Mouse (Mus musculus) frontal cortex, adult (tissue): Measurements from ENCODE around the gene Trpm3.
"Not testable (repeated sequence)": the region's sequence is repeated elsewhere in the genome, so short reads cannot be mapped to it uniquely, and the experiment has no call there.

Source experiments
- ATAC-seq: cut with Nextera tagmentation; 2 replicates; pipeline ENCODE4 v1.9.2; 2017; ENCODE audit warnings: mild to moderate bottlenecking, moderate library complexity, mixed read lengths; ENCODE audit not compliant: low TSS enrichment

The Trpm3 gene

DNA sequence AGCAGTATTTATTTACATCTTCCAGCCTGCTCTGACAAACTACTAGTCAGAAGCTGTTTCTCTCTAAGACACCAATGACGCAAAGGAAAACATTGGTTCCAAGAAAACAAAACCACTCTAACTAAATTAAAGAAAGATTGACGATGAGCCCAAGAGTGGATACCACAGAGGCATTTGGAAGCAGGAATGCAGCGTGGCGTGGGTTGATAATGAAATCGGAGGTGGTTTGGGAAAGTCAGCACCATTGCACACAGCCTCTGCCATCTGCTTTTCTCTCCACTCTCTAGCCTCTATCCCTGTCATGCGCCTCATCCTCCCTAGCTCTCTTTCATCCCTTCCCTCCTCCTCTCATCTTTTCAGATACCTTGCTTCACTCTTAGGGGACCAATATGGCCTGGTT is 826.6 kb downstream of the Trpm3 start:
- peak; percentile 73 for ATAC-seq

DNA sequence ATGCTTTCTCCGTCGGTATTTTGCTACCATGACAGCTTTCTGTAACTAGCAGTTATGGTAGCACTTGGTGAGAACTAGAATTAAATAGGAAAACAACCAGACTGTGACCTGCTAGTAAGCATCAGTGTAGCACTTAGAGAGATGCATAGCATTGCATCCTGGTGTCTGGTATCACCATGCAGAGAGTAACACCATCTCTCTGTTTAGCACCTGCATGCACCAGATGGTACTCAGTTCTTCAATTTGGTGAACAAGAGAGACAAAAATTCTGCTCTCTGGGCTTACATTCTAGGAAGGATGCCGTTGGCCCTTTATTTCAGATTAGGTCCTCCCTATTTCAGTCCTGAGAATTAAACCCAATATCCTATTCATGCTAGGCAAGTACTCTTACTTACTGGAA is 834.4 kb downstream of the Trpm3 start:
- peak; percentile 81 for ATAC-seq

DNA sequence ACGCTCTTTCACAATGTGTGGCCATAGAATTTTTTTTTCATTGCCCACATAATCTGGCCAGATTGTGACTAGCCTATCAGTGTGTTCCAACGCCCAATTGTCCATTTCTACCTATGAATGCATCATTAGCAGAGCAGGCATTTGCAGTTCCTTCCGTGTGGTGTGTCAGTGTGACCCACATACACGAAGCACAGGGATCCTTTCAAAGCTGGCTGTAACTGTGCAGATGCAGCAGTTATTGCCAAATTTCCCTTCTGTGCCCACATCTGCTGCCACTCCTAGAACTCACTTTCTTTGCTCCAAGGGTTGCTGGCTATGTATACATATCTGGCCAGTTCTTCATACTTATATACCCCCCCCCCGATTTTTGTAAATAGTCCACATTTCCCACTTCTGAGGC is 834.9 kb downstream of the Trpm3 start:
- ATAC-seq: peak; percentile 43; the same call in 1 of the 2 replicates

DNA sequence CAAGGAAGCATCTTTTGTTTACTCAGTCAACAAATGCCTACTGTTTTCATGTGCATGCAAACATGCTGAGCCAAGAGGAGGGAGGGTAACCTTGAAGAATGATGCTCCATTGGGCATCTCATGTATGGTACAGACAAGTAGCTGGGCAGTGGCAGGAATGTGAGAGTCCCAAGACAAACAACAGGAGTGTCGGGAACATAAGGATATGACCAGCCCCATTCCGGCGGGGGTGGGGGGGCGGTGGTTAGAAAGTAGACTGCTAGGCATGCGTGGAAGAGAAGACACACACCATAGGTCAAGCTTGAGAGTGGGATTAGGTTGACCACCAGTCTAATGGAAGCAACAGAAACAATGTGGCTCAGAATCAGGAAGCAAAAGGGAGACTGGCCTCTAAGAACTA is 837.0 kb downstream of the Trpm3 start:
- ATAC-seq: no peak

DNA sequence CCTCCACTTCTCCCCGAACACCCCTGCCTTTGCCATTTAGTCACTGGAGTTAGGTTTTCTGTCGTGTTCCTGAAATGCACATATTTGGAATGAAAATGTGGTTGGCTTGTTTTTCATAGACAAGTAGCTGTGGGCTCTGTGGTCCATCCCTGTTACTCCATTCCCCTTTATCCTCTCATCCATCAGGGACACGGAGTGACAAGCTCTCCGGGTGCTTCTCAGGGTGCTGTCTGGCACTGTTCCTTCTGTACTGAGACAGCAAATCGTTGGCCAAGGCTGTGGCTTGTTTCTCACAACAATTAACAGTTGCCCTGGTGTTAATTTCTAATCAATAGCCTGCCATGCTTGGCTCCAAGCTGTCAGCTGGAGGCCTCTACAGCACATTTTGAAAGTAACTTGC is 838.7 kb downstream of the Trpm3 start:
- no peak for ATAC-seq

DNA sequence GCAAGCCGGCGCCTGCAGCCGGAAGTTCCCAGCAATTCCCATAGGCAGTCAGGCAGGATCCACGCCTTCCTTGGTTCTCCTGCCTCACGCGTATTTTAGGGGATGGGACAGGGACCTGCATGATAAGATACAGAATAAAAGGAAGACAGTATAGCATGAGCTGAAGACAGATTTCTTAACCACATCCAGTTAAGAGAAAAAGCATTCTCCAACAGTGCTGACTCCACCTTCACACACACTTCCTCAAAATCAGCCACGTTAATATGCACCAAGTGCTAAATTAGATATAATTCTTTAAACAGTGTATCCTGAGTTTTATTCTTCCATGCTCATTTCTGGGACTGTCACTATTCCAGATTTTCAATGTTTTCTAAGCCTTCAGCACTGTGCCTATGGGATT is 839.9 kb downstream of the Trpm3 start:
- ATAC-seq: 0 out of 2 replicates have a peak, but pooled peaks have one; percentile 16

DNA sequence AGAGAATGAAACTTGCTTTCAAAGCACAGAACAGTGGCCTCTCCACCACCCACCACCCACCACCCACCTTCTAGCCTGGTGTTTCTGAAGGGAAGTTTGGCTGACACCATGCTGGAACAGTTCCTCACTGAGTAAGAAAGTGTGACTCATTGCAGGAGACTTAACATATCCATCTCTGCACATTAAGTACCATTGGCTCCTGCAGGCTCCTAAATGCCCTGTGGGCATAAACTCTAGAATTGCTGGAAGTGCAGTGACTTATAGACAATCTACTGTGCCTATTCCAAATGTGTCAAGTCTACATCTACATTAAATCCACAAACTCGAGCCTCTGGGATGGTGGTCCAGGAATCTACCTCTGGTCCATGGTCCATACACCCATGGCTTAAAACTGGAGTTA is 840.3 kb downstream of the Trpm3 start:
- ATAC-seq: peak; percentile 85

DNA sequence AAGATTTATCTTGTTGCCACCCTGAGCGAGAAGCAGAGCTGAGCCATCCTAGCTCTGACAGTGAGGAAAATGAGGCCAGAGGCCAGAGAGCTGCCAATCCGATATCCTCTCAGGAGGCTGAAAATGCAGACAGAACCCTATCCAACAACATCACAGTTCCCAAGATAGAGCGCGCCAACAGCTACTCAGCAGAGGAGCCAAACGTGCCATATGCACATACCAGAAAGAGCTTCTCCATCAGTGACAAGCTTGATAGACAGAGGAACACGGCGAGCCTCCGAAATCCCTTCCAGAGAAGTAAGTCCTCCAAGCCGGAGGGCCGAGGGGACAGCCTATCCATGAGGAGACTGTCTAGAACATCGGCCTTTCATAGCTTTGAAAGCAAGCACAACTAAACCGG is 849.1 kb downstream of the Trpm3 start:
- peak; percentile 76 for ATAC-seq

DNA sequence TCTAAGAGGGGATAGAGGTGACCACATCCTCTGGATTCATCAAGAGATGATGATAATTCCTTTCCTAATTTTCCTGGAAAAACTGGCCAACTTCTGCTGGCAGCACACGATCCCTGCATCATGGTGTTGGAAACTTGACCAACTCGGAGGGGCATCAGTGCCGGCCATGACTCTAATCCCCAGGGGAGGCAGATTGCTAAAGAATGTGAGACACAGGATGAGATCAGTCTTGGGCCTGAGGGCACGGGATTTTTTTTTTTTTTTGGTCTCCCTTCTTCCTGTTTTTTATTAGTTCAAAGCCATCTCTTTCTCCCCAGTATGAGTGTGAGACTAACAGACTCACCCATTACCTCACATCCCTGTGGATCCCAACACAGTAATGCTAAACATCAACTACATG is 855.1 kb downstream of the Trpm3 start:
- no peak for ATAC-seq

DNA sequence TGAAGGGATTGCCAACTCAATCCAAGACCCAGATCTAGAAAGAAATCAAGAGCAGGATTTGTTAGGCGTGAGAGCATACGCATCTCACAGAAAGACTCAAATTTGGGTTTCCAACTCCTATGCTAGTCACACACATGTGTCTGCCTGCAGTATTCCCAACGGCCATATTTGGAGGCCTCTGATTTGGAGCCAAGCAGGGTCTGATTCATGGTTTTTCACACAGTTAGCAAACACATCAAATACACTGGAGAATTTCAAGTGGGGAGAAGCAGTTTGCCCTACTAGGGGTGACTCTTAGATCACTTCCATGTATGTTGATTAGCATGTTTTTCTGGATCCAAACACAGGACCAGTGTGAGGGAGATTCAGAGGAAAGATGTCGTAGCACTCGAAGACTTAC is 855.7 kb downstream of the Trpm3 start:
- no peak for ATAC-seq

DNA sequence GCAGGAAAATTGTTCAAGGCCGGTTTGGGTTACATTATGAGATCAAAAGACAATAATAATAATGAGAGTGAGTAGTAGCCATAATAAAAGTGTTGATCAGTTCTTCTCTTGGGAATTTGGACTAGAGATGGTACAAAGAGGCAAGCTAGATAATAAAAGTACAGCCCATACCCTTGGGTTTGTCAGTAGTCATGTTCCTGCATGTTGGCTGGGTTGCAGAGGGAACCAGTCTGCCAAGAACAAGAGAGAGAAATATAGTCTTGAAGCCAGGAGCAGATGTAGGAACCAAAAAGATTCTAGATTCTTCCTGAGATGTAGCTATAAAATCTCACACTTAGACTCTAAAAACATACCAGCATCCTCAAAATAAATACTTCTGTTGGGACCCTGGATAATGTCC is 861.4 kb downstream of the Trpm3 start:
- peak; percentile 65 for ATAC-seq

DNA sequence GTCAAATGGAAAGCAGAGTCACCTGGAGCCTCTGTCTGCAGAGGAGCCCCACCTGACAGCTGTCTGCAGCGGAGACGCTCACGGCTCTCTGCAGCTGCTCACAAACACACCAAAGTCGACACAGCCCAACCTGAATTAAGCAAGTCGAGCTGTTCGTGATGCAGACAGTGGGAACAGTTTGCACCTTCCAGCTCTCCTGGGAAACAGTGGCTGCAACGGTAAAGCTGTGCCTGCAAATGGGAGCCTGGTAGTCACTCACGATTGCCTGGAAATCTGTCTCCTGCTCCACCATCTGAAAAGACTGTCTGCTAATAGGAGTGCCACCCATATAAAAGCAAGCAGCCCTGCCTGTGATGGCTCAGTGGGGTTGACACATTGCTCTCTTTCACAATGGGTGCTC is 865.0 kb downstream of the Trpm3 start:
- ATAC-seq: peak; percentile 77

DNA sequence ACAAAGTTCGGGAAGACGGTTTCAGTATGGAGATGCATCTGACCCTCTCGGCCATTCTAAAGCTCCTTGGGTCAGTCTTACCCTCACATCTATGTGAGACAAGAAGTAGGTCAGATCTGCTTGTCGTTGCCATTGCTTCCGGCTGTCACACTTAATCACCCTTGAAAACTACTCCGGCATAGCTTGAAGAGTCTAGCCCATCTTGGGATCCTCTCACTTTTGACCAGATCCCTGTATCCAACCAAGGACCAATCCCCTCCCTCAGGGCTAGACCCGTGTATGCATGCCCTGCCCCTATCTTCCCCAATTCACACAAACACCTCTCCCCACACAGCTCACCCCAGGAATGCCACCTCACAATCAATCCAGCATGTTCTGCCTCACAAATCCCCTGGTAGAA is 867.0 kb downstream of the Trpm3 start:
- no peak for ATAC-seq

DNA sequence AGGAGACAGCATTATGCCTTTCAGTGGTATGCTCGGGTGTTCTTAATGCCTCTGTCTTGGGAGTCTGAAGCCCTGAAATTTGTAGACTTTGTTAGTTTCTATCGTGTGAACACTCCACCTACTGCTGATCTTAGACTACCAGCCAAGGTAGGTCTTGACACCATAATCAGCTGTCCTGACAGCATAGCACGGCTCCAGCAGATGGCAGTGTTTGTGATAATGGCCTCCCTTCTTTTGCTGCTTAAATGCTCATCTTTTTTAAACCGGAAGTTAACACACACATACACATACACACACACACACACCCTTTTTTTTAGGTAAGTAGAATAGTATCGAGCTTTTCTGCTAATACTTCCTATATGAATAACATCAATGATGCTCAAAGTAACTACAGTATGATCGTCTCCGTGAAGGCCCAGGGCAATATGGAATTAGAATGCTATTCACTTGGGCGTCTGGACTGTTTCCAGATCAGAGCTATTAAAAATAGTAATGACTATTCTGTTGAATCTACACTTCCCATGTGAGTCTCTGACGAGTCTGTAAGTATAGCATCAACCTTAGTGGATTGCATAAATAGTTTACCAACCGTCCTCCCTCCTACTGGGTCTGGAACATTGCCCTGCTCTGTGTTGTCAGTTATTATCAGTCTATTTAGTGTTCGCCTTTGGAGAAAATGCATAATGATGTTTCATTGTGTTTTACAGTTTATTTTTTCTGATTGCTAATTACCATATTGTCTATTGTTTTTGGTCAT is 867.8 kb downstream of the Trpm3 start:
- peak; percentile 58 for ATAC-seq

DNA sequence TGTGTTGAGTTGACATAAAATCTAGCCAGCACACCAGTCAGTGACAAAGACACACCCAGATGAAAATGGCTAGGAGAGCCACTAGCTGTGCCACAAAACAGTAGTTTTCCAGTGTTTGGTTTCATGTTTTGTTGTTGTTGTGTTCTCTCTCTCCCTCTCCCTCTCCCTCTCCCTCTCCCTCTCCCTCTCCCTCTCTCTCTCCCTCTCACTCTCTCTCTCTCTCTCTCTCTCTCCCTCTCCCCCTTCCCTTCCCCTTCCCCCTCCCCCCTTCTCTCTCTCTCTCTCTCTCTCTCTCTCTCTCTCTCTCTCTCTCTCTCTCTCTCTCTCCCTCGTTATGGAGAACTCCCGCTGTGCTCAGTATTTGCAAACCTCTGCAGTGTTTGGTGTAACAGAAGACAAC is 874.8 kb downstream of the Trpm3 start:
- no peak for ATAC-seq

DNA sequence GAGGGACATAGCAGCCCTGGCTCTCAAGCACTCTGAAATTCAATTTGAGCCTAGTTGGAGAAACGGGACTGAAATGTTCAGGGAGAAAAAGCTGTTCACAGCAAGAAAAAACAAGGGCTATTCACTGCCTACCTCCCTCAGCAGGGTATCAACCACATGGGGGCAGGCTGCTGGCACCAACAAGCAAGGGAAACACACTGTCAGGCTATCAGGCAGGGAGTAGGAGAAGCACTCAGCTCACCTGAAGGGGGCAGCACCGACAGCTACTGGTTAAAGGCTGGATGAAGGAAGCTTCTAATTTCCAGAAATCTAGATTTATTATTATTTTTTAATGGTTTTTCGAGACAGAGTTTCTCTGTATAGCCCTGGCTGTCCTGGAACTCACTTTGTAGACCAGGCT is 876.7 kb downstream of the Trpm3 start:
- peak; percentile 67 for ATAC-seq

DNA sequence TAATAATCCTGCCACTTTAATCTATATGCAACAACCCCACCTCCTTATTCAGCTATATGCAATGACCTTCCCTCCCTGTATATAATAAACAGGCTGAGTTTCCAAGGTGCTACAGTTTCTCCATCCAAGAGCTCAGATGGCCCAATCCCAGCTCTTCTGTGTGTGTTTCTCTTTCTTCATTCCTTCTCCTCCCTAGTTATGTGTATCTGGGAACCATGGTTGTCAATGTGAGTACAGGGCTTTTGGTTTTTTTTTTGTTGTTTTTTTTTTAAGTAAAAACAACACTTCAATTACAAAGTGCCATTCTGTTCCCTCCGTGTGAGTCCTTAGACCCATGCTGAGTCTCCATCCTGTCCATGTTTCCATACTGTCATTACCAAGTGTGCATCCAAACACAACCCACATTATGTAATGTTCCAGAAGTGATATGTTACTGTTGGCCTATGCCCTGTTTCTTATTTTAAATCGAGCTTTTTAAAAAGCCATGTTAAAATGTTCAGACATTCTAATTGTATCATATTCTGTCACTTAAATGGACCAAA is 879.4 kb downstream of the Trpm3 start:
- ATAC-seq: no peak

DNA sequence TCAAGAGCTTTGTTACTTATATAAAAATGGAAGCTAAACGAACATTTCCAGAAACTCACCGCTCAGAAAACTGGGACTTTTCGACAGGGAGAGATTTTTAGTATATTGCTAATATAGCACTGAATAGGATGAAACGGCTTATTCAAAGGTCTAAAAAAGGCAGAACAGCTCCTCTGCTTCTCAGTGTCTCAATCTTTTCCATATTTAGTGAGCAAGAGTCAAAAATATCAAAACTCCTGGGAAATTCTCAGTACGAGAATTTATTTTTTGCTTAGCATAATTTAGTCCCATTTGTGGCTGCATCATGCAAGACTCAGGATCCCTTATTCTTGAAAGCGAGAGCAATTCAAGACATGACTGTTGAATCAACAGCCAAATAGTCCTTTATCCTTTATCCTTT is 884.1 kb downstream of the Trpm3 start:
- peak; percentile 85 for ATAC-seq

DNA sequence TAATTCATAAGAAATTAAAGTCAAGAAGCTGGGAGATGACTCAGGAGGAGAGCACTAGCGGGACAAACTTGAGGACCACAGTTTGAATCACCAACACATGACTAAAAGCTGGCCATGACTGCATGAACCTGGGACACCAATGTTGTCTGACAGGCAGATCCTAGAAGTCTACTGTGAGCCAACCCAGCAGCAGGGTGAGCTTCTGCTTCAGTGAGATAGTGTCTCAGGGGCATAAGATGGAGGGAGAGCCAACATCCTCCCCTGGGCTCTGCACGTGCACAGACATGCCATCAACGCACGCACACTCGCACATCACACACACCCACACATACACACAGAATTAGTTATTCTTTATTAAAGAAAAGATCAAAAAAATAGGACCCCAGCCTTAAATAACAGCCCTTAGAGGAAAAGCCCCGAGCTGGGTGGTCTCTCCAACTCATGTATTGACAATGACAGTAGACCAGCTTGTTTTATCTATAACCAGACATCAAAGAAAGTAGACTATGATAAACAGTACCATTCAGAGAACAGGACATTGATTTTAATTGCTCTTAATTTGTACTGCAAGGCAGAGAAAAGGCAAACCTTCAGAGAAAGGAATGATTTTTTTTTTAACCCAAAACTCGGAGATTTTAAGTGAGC is 884.6 kb downstream of the Trpm3 start:
- peak; percentile 24; the same call in 1 of the 2 replicates for ATAC-seq

DNA sequence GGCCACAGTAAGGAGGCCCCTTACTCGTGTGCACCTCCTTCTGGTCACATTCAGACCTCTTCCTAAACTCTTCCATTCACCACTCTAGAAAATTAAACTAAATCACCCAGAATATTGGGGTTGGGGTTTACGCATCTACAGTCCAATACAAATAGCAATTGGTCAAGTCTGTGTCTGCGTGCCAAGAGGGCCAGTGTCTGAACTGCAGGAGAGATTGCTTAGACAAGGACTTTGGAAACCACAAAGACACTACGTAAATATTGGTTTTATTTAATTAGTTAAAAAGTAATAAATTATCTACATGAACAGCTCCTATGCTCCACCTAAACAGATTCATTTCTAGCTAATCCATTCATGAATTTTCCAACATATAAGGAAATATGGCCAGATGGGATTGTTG is 886.0 kb downstream of the Trpm3 start:
- no peak for ATAC-seq

DNA sequence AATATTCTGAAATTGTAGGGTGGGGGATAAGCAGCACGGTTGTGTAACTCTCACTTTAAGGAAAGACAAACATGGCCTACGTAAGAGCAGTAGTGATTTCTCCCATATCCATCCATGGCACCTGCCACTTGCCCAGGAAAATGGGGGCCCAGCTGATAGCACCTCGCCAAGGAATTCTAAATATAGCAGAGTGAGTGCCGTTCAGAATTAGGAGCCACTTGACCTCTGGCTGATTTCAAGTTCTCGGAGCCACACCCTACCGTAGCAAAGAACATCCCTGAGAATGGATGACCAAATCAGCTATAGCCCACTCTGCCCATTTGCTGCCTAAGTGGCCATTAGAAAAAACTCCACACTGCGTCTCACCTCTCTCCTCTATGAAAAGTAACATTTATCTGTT is 887.6 kb downstream of the Trpm3 start:
- no peak for ATAC-seq

DNA sequence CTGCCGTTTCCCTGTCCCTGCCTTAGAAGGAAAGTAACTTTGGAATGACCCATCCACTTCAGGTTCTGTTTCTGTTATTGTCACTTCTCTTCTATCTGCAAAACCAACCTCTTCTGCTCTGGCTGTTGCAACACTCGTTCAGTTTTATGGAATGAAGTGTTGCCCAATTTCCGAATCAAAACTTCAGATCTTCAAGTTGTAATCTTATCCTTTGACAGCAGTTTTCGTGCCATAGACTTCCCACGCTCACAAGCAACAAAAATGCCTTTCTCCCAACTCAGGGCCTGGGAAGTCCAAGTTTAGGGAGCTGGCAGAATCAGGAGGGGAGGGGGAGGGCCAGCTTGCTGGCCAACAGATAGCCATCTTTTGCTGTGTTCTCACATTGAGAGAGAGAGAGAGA is 889.4 kb downstream of the Trpm3 start:
- ATAC-seq: peak; percentile 39; the same call in 1 of the 2 replicates

DNA sequence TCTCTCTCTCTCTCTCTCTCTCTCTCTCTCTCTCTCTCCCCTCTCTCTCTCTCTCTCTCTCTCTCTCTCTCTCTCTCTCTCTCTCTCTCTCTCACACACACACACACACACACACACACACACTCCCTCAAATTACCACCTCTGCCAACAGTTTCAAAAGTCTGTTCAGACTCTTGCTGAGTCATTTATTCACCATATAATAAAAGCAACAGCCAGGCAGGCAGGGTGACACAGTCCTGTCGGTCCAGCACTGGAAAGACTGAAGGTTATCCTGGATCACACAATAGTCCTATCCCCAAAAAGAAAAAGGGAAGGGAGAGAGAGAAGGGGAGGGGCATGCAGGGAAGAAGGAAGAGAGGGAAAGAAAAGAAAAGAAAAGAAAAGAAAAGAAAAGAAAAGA is 894.5 kb downstream of the Trpm3 start:
- not testable (repeated sequence) for ATAC-seq
